Mouse (Mus musculus) limb, embryonic 11.5 days (tissue): ENCODE results near the gene Trpm3. TPM values are rescaled to one million over a fixed set of nuclear protein-coding genes. Genes with fewer than 3 reads are reported as not detected.

ENCODE experiments used
- ATAC-seq: fragments of 200-750 bp; cut with Nextera tagmentation; 2 replicates; pipeline ENCODE4 v1.8.0; 2017; ENCODE audit warnings: low read depth; ENCODE audit not compliant: insufficient number of reproducible peaks, low FRiP score, low TSS enrichment
- DNase-seq: peaks from one replicate; pipeline ENCODE4 v3.0.0-alpha.2; 2015; ENCODE audit warnings: low spot score
- H3K27ac ChIP-seq: fragments of 300-500 bp; sonication (generic); replicated peaks from 2 replicates; pipeline ENCODE4 v1.5.1; 2014; ENCODE audit warnings: low read depth, mild to moderate bottlenecking, low read length
- H3K27me3 ChIP-seq: fragments of 300-500 bp; sonication (generic); 2 replicates; pipeline ENCODE4 v1.6.1; 2014; ENCODE audit warnings: mild to moderate bottlenecking, low read length, mixed read lengths; ENCODE audit not compliant: control insufficient read depth, insufficient read depth
- H3K36me3 ChIP-seq: fragments of 300-500 bp; sonication (generic); 2 replicates; pipeline ENCODE4 v1.6.1; 2014; ENCODE audit warnings: mild to moderate bottlenecking, low read length, moderate library complexity, mixed read lengths; ENCODE audit not compliant: control insufficient read depth, insufficient read depth
- H3K4me1 ChIP-seq: fragments of 300-500 bp; sonication (generic); 2 replicates; pipeline ENCODE4 v1.6.1; 2014; ENCODE audit warnings: low read length, mixed read lengths; ENCODE audit not compliant: control insufficient read depth, insufficient read depth
- H3K4me2 ChIP-seq: fragments of 300-500 bp; sonication (generic); 2 replicates; pipeline ENCODE4 v1.6.1; 2014; ENCODE audit warnings: low read depth, mild to moderate bottlenecking, moderate library complexity; ENCODE audit not compliant: severe bottlenecking
- H3K4me3 ChIP-seq: fragments of 300-500 bp; sonication (generic); 2 replicates; pipeline ENCODE4 v1.5.1; 2014; ENCODE audit warnings: low read depth, low read length
- H3K9ac ChIP-seq: fragments of 300-500 bp; sonication (generic); 2 replicates; pipeline ENCODE4 v1.6.1; 2014; ENCODE audit warnings: mild to moderate bottlenecking, low read length
- H3K9me3 ChIP-seq: fragments of 300-500 bp; sonication (generic); 2 replicates; pipeline ENCODE4 v1.6.1; 2016; ENCODE audit warnings: low read length; ENCODE audit not compliant: control insufficient read depth
- WGBS: fragments of 180-500 bp; shearing (Covaris S2); extraction: QIAGEN DNeasy Blood & Tissue Kit; methylation state at CpG from one replicate; pipeline ENCODE4 v1.1.7; 2014; 5-methylcytosine and 5-hydroxymethylcytosine counted together
- polyA plus RNA-seq: library from polyadenylated mRNA; unstranded; fragments of >200 nt; fragmentation: Nextera tagmentation; extraction: Ambion mirVana; gene quantifications from 2 replicates; pipeline ENCODE4 v1.2.1, GENCODE M21; 2014

Gene Trpm3
- polyA plus RNA-seq, 1 experiment from 2014 or later: 1.7 TPM

DNA sequence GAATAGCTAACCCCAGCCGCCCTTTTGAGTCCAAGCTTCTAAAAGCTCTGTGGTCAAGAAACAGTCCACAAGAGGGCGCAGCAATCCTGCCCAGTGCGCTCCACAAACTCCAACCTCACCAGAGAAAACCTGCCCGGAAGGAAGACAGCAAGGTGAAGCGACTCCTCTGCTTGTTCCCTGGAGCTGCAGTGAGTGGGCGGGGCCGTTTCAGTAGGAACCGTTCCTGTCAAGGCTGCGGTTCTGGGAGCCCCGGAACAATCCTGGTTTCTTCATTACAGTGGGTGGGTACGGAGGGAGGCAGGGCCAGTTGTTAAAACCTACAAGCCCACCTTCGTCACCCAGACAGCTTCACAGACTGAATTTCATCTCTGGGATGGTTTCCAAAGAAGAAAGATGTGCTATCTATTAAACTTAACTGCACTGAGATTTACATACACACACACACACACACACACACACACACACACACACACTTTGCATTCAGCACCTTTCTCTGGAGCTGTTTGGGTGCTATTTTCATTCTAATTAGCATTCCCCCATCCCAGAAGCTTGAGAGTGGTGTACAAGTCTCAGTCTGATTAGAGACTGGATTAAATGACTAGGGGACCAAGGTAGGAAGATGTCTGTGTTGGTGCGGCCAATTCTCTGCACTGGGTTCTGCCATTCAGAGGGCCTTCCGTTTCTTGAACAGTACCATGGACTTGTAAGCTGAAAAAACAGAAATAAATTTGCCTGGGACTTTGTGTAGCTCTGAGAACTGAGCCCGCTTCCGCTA, 777.2 kb downstream of the Trpm3 start:
- Histone ChIP-seq H3K4me3 (peak overlapping the region; percentile 11; the same call in 1 of the 2 replicates), H3K27ac (no peak overlapping the region), H3K36me3 (no peaks in the 10 kb centered on the region), H3K4me1 (no peaks in the 10 kb centered on the region), H3K9ac (no peak overlapping the region), H3K9me3 (no peaks in the 10 kb centered on the region), H3K27me3 (no peaks in the 10 kb centered on the region), H3K4me2 (peak overlapping the region; percentile 37)
- DNase-seq (peak; percentile 86), ATAC-seq (peak; percentile 62)
- 24% methylated on average over 16 of the region's 16 CpGs for WGBS

DNA sequence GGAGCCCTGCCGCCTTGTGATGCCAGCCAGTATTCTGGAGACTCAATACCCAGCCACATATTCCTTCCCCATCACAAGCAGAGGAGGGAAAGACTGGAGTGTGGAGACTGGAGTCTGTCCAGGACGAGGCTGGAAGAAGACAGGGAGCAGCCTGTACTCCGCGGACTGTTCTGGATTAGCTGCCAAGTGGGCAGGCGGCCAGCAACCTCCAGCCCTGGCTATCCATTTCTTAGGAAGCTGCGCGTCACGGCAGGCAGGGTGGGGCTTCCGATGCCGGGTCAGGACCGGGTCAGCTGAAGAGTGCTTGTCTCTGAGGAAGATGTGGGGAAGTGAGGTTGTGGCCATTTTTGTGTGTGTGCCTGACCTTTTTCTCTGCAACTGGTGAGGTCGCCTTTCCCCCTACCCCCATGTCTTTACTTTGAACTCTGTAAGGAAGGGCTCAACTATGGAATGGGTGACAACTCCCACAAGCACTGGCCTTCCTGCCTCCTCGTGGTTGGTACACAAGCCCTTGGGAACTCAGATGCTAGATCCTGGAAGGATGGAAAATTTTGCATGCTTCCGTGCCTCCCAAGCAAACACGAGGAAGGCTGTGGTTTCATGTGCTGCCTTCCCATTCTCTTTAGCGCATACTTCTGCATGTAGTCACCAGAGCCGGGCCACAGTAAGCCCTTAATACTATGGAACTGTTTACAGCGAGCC, 777.9 kb downstream of the Trpm3 start:
- no peaks in the 10 kb centered on the region for H3K9me3 ChIP-seq

GRCm38 (mm10) chr19:22917345-22917735, 778.5 kb downstream of the Trpm3 start:
- Histone ChIP-seq H3K36me3 (no peaks in the 10 kb centered on the region), H3K4me3 (no peak overlapping the region), H3K9me3 (no peaks in the 10 kb centered on the region), H3K27ac (no peak overlapping the region), H3K27me3 (no peaks in the 10 kb centered on the region), H3K9ac (no peak overlapping the region), H3K4me2 (no peak overlapping the region), H3K4me1 (no peaks in the 10 kb centered on the region)
- DNase-seq: no peak
- WGBS: 76% methylated on average over 3 of the region's 3 CpGs
- no peak for ATAC-seq

More for the DNA sequence above, 777.9 kb downstream of the Trpm3 start:
- Histone ChIP-seq H3K27me3 (no peaks in the 10 kb centered on the region), H3K4me1 (no peaks in the 10 kb centered on the region), H3K4me3 (no peak overlapping the region), H3K36me3 (no peaks in the 10 kb centered on the region), H3K9ac (no peak overlapping the region), H3K27ac (no peak overlapping the region), H3K4me2 (no peak overlapping the region)
- ATAC-seq (peak; percentile 54; the same call in 1 of the 2 replicates), DNase-seq (peak; percentile 26)
- 56% methylated on average over 18 of the region's 18 CpGs for WGBS

DNA sequence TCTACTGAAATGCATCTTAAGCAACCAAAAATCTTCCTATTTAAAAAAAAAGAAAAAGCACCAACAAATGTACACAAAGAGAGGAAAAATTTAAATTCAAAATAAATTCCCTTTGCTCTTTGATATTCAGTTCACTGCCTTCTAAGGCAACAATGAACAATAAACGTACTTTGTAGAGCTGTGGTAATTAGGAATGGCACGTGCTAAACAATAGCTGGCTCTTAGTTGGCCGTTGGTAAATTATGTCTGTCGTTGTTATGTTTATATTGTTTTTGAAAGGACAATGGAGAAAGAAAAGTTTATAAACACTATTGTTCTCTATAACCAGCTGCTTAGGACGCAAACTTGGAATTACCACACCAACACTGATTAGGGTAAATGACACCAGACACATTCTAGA, 782.1 kb downstream of the Trpm3 start:
- no peak for DNase-seq

DNA sequence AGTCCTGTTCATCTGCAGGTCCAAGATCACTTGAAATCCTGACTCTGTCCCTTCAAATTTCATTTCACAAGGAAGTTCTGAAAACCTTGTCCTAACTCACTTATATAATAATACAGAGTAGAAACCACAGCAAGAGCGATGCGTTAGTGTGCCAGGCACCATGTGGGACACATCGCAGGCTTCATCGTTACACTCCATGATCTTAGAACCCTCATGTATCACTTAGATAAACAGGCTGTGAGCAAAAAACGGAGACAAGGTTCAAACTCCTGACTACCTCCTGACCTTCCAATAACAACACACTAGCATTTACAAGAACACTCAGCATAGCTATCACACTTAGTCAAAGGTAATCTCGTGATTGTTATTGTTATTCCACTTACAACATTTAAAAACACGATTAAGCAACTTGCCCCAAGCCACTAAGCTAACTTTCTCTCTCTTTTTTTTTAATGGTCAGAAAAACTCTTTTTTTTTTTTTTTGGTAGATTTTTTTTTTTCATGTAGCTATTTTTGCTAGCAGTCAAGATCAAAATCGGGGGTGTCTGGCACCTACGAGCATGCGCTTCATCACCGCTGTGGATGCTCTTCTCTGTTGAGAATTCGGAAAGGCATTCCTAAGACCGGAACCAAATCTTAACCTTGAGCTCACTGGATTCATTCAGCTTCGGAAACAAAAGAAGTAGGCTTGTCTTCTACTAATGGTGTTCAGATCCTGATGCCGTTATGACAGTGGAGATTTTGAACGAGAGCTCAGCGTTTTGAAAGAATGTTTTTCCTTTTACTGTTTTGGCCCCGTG, 784.2 kb downstream of the Trpm3 start:
- Histone ChIP-seq H3K4me2 (no peak overlapping the region), H3K4me3 (no peak overlapping the region), H3K9me3 (no peaks in the 10 kb centered on the region), H3K4me1 (no peaks in the 10 kb centered on the region), H3K36me3 (no peaks in the 10 kb centered on the region), H3K9ac (no peak overlapping the region), H3K27ac (no peak overlapping the region), H3K27me3 (no peaks in the 10 kb centered on the region)
- WGBS: 94% methylated on average over 18 of the region's 18 CpGs
- ATAC-seq (no peak), DNase-seq (no peak)

More for the DNA sequence above, 782.1 kb downstream of the Trpm3 start:
- no peaks in the 10 kb centered on the region for H3K36me3 ChIP-seq
- no peak overlapping the region for H3K27ac ChIP-seq
- H3K9ac ChIP-seq: no peak overlapping the region
- H3K4me3 ChIP-seq: no peak overlapping the region
- H3K4me2 ChIP-seq: no peak overlapping the region
- no peaks in the 10 kb centered on the region for H3K9me3 ChIP-seq
- no peak for ATAC-seq
- no peaks in the 10 kb centered on the region for H3K27me3 ChIP-seq
- 88% methylated on average over 5 of the region's 5 CpGs for WGBS
- no peaks in the 10 kb centered on the region for H3K4me1 ChIP-seq

GRCm38 (mm10) chr19:22925284-22925683, 786.4 kb downstream of the Trpm3 start:
- Histone ChIP-seq H3K27ac (no peak overlapping the region), H3K4me3 (no peak overlapping the region), H3K36me3 (no peaks in the 10 kb centered on the region), H3K27me3 (no peaks in the 10 kb centered on the region), H3K9me3 (no peaks in the 10 kb centered on the region), H3K4me1 (no peaks in the 10 kb centered on the region), H3K9ac (no peak overlapping the region), H3K4me2 (no peak overlapping the region)
- DNase-seq (no peak), ATAC-seq (no peak)
- 89% methylated on average over 3 of the region's 3 CpGs for WGBS

GRCm38 (mm10) chr19:22926753-22927152, 787.9 kb downstream of the Trpm3 start:
- DNase-seq (no peak), ATAC-seq (no peak)
- WGBS: 80% methylated on average over 9 of the region's 9 CpGs

DNA sequence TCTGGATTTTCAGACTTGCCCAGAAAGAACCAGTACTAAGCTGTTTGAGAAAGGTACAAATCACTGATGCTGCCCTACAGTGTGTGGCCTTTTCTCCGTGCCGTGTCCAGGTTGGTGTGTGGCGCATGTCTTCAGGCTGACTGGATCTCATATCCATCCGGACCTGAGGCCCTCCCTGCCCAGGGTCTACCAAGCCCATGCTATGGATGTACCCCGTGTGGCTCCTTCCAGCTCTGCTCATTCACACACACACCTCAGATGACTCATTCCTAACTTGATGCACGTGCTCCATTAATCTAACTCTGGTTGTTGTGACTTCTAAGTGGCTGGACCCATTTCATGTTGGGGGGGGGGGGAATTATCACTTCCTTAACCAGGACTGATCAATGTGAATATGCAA, 789.5 kb downstream of the Trpm3 start:
- WGBS: 93% methylated on average over 6 of the region's 6 CpGs
- no peaks in the 10 kb centered on the region for H3K9me3 ChIP-seq
- no peaks in the 10 kb centered on the region for H3K27me3 ChIP-seq
- no peaks in the 10 kb centered on the region for H3K36me3 ChIP-seq
- ATAC-seq (no peak), DNase-seq (no peak)
- no peaks in the 10 kb centered on the region for H3K4me1 ChIP-seq
- no peak overlapping the region for H3K9ac ChIP-seq
- H3K4me3 ChIP-seq: no peak overlapping the region
- no peak overlapping the region for H3K4me2 ChIP-seq
- no peak overlapping the region for H3K27ac ChIP-seq

More at GRCm38 (mm10) chr19:22926753-22927152, 787.9 kb downstream of the Trpm3 start:
- Histone ChIP-seq H3K27ac (no peak overlapping the region), H3K36me3 (no peaks in the 10 kb centered on the region), H3K9me3 (no peaks in the 10 kb centered on the region), H3K4me2 (no peak overlapping the region), H3K9ac (no peak overlapping the region), H3K4me1 (no peaks in the 10 kb centered on the region), H3K27me3 (no peaks in the 10 kb centered on the region), H3K4me3 (no peak overlapping the region)
